Mouse (Mus musculus) megakaryocyte, embryonic 14.5 days (primary cell): Measurements from ENCODE around the gene Fam208a.

Experiments used
- FLI1 ChIP-seq: IDR thresholded peaks from 2 replicates; pipeline ENCODE4 v1.6.1; 2012; ENCODE audit warnings: low read length, inconsistent platforms, mixed read lengths
- GATA1 ChIP-seq: IDR thresholded peaks from 3 replicates; pipeline ENCODE4 v1.6.1; 2012; ENCODE audit warnings: mixed read lengths, low read length, inconsistent platforms, borderline replicate concordance

GRCm38 (mm10) chr14:27402332-27403250 lies 26.0 kb upstream of the Fam208a start:
- TF ChIP-seq FLI1 (no peak), GATA1 (no peak)
